Mouse (Mus musculus) thymus, adult 2 months (tissue): ENCODE results near the gene Psip1. TPM values are rescaled to one million over a fixed set of nuclear protein-coding genes. Genes with fewer than 3 reads are reported as not detected.

Source experiments
- DNase-seq: peaks from one replicate; pipeline ENCODE4 v3.0.0; 2021
- H3K27ac ChIP-seq: fragments of 200-500 bp; 2 replicates; pipeline ENCODE4 v1.5.1; 2012; ENCODE audit warnings: low read length, control low read depth; ENCODE audit not compliant: control insufficient read depth, insufficient read depth
- H3K27me3 ChIP-seq: fragments of 200-500 bp; 2 replicates; pipeline ENCODE4 v1.6.1; 2012; ENCODE audit warnings: mild to moderate bottlenecking, low read length, moderate library complexity, mixed read lengths; ENCODE audit not compliant: control insufficient read depth, insufficient read depth
- H3K36me3 ChIP-seq: fragments of 200-500 bp; 2 replicates; pipeline ENCODE4 v1.6.1; 2012; ENCODE audit warnings: mild to moderate bottlenecking, low read length, moderate library complexity; ENCODE audit not compliant: control insufficient read depth, insufficient read depth
- H3K4me1 ChIP-seq: fragments of 200-500 bp; replicated peaks from 2 replicates; pipeline ENCODE4 v1.6.1; 2012; ENCODE audit warnings: low read length; ENCODE audit not compliant: control insufficient read depth, insufficient read depth
- H3K4me3 ChIP-seq: fragments of 200-500 bp; 2 replicates; pipeline ENCODE4 v1.5.1; 2012; ENCODE audit warnings: mild to moderate bottlenecking, low read length, control low read depth, moderate library complexity; ENCODE audit not compliant: control insufficient read depth, insufficient read depth
- CTCF ChIP-seq: fragments of 200-500 bp; IDR thresholded peaks from 2 replicates; pipeline ENCODE4 v1.5.1; 2012; ENCODE audit warnings: mild to moderate bottlenecking, control low read depth, low read length, moderate library complexity, borderline replicate concordance; ENCODE audit not compliant: control insufficient read depth, poor library complexity, insufficient read depth; ENCODE audit errors: extremely low read depth
- POLR2A ChIP-seq: fragments of 200-500 bp; IDR thresholded peaks from 2 replicates; pipeline ENCODE4 v1.6.1; 2012; ENCODE audit warnings: mild to moderate bottlenecking, low read length, control low read depth, moderate library complexity; ENCODE audit not compliant: control insufficient read depth, poor library complexity, insufficient read depth; ENCODE audit errors: extremely low read depth
- WGBS: fragments of 180-500 bp; shearing (Covaris S2); methylation state at CpG from one replicate; pipeline ENCODE4 v1.1.7; 2018; 5-methylcytosine and 5-hydroxymethylcytosine counted together
- polyA plus RNA-seq: library from polyadenylated mRNA; depleted of rRNA; stranded (reverse); fragments of >200 nt; gene quantifications from 2 replicates; pipeline ENCODE4 v1.2.3, GENCODE M21; 2012

Gene Psip1
- polyA plus RNA-seq, 1 experiment, result 72.0 TPM

DNA sequence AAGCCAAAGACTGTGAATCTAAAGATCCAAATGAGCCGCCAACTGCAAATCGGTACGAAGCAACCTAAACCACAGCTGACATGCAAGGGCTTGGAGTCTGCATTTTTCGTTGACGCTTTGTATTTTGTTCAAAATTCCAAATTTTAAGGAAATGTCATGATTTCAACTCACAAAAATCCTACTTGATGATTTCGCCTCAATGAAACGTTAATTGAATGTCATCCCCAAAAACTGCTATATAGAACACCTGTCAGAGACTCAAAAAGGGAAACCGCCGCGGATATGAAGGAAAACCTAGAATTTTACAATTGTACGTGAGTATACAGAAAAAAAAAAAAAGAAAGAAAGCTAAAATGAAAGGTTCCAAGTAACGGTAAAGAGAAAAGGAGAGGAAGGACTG lies 1.0 kb downstream of the Psip1 start:
- Histone ChIP-seq H3K4me1 (peaks cover 7% of the 10 kb centered on the region), H3K4me3 (peak overlapping the region; percentile 71), H3K27me3 (no peaks in the 10 kb centered on the region), H3K36me3 (peaks cover 24% of the 10 kb centered on the region), H3K27ac (no peak overlapping the region)
- 30% methylated on average over 12 of the region's 12 CpGs for WGBS
- TF ChIP-seq POLR2A (no peak), CTCF (no peak)
- no peak for DNase-seq

GRCm38 (mm10) chr4:83468208-83468607 lies 18.1 kb downstream of the Psip1 start:
- Histone ChIP-seq H3K27me3 (no peaks in the 10 kb centered on the region), H3K4me1 (no peaks in the 10 kb centered on the region), H3K27ac (no peak overlapping the region), H3K4me3 (no peak overlapping the region), H3K36me3 (peaks cover 96% of the 10 kb centered on the region)
- no peak for DNase-seq
- no peak for TF ChIP-seq CTCF
- TF ChIP-seq POLR2A, result no peak
- WGBS, result 100% methylated on average over 3 of the region's 3 CpGs

- Histone ChIP-seq H3K36me3 (peaks cover 96% of the 10 kb centered on the region), H3K4me1 (no peaks in the 10 kb centered on the region), H3K27me3 (no peaks in the 10 kb centered on the region), H3K4me3 (no peak overlapping the region), H3K27ac (no peak overlapping the region)
- WGBS, result 96% methylated on average over 7 of the region's 7 CpGs
- no peak for TF ChIP-seq POLR2A
- TF ChIP-seq CTCF, result no peak
- DNase-seq, result no peak
Measured at GRCm38 (mm10) chr4:83467615-83468014, 18.6 kb downstream of the Psip1 start.

DNA sequence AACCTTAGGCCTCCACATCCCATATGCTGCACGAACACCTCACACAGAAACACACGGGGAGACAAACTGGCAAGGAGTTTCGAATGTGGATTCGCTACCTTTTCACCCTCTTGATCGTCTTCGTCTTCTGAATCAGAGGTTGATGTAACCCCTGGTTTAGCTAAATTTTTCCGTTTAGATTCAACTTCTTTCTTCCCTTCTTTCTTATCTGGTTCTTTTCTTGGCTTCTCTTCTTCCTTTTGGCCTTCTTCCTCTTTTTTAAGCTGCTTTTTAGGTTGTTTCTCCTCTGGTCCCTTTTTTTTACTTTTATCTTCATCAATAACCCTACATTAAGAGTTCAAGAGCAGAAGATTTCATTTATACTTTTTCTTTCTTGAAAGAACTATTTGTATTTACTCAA lies 21.4 kb downstream of the Psip1 start:
- WGBS, result 91% methylated on average over 7 of the region's 7 CpGs
- TF ChIP-seq POLR2A (no peak), CTCF (no peak)
- no peak overlapping the region for H3K27ac ChIP-seq
- peaks cover 92% of the 10 kb centered on the region for H3K36me3 ChIP-seq
- no peak for DNase-seq
- H3K4me1 ChIP-seq, result no peaks in the 10 kb centered on the region
- H3K27me3 ChIP-seq, result no peaks in the 10 kb centered on the region
- H3K4me3 ChIP-seq, result no peak overlapping the region

DNA sequence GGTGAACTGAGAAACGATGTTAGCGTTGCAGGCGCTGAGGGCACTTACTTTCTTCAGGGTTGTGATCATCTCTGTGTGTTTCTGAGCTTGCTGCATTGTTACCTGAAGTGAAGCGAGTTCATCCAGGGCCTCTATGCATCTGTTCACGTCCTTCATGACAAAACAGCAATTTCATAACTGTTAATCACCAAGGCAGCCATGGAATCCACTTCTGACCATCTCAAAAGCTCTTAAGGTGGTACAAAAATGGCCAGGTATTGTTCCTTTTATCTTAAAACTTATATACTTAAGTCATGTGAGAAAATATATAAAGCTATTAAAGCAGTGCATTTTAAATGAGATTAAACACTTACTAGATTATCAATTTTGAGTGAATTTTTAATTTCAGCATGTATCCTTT lies 26.2 kb downstream of the Psip1 start:
- no peak for DNase-seq
- 97% methylated on average over 5 of the region's 5 CpGs for WGBS
- Histone ChIP-seq H3K4me3 (no peak overlapping the region), H3K27ac (no peak overlapping the region), H3K36me3 (peaks cover 92% of the 10 kb centered on the region), H3K4me1 (no peaks in the 10 kb centered on the region), H3K27me3 (no peaks in the 10 kb centered on the region)
- no peak for TF ChIP-seq CTCF
- no peak for TF ChIP-seq POLR2A

- Histone ChIP-seq H3K4me3 (no peak overlapping the region), H3K36me3 (peaks cover 63% of the 10 kb centered on the region), H3K27ac (no peak overlapping the region), H3K27me3 (no peaks in the 10 kb centered on the region), H3K4me1 (no peaks in the 10 kb centered on the region)
- DNase-seq, result no peak
- 96% methylated on average over 4 of the region's 4 CpGs for WGBS
- TF ChIP-seq CTCF, result no peak
- TF ChIP-seq POLR2A, result no peak
Measured at GRCm38 (mm10) chr4:83450785-83451184, 35.5 kb downstream of the Psip1 start.

DNA sequence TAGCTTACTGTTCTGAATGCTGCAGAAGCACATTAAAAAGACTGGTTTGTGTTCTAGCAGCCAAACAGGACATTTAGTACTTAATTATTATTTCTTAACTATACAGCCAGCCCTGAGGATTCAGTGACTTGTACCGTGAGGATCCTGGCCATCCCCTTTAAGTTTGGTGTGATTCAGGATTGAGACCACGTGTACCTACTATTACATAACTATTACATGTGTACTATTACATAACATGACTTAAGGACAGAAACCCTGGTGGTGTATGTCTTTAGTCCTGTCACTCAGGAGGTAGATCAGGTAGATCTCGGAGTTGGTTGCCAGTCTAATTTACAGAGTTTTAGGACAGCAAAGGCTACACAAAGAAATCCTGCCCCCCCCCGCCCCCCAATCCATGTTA lies 45.2 kb downstream of the Psip1 start:
- TF ChIP-seq CTCF (no peak), POLR2A (no peak)
- DNase-seq, result no peak
- no peaks in the 10 kb centered on the region for H3K4me1 ChIP-seq
- H3K27ac ChIP-seq, result no peak overlapping the region
- 91% methylated on average over 4 of the region's 4 CpGs for WGBS
- H3K4me3 ChIP-seq, result no peak overlapping the region
- H3K27me3 ChIP-seq, result no peaks in the 10 kb centered on the region
- peaks cover 45% of the 10 kb centered on the region for H3K36me3 ChIP-seq
